Mouse (Mus musculus) adrenal gland, adult 2 months (tissue): Measurements from ENCODE around the gene Ncaph2. TPM values are rescaled to one million over a fixed set of nuclear protein-coding genes. Genes with fewer than 3 reads are reported as not detected.

Experiments used
- DNase-seq: peaks from one replicate; pipeline ENCODE4 v3.0.0; 2021
- microRNA-seq, 2 experiments: library from miRNA; unstranded; fragments of <30 nt; microRNA quantifications; one replicate each; pipeline ENCODE4 v1.2.0; 2021
- polyA plus RNA-seq: library from polyadenylated mRNA; depleted of rRNA; stranded (reverse); fragments of >200 nt; gene quantifications from 2 replicates; pipeline ENCODE4 v1.2.3, GENCODE M21; 2012; rRNA removed
- total RNA-seq, 2 experiments: library from RNA; stranded (reverse); gene quantifications; 2 replicates each; pipeline ENCODE4 v1.2.3; 2021

Ncaph2 gene
- total and polyA plus RNA-seq, 3 experiments = 61.7 to 102 (median 74.8) TPM

- DNase-seq = no peak
These were observed 23.4 kb downstream of the Ncaph2 start, which contains the start of gene Odf3b for GRCm38 (mm10) chr15:89378831-89379401. Odf3b (minus strand) TSS chr15:89379282.

GRCm38 (mm10) chr15:89379429-89379828 is 23.9 kb downstream of the Ncaph2 start:
- no peak for DNase-seq

- no peak for DNase-seq
These were observed 29.1 kb downstream of the Ncaph2 start, which contains the start of gene Klhdc7b for GRCm38 (mm10) chr15:89384617-89385016. Klhdc7b (plus strand) TSS chr15:89384917.

GRCm38 (mm10) chr15:89387127-89387526 is 31.6 kb downstream of the Ncaph2 start:
- no peak for DNase-seq

GRCm38 (mm10) chr15:89390081-89390480 is 34.6 kb downstream of the Ncaph2 start:
- no peak for DNase-seq

GRCm38 (mm10) chr15:89396883-89397282 is 41.4 kb downstream of the Ncaph2 start:
- DNase-seq = no peak

- no peak for DNase-seq
These were observed 42.6 kb downstream of the Ncaph2 start for GRCm38 (mm10) chr15:89398146-89398545.

- DNase-seq = no peak
These were observed 44.2 kb downstream of the Ncaph2 start for GRCm38 (mm10) chr15:89399716-89400115.

- DNase-seq = no peak
These were observed 47.0 kb downstream of the Ncaph2 start for GRCm38 (mm10) chr15:89402471-89402870.

GRCm38 (mm10) chr15:89404831-89405623 is 49.5 kb downstream of the Ncaph2 start:
- DNase-seq = no peak

GRCm38 (mm10) chr15:89406691-89407090 is 51.2 kb downstream of the Ncaph2 start:
- no peak for DNase-seq

- DNase-seq = no peak
These were observed 54.6 kb downstream of the Ncaph2 start, which contains the start of gene Syce3 for GRCm38 (mm10) chr15:89410118-89410517. Syce3 (minus strand) TSS chr15:89410503.

GRCm38 (mm10) chr15:89415282-89415681 is 59.8 kb downstream of the Ncaph2 start:
- no peak for DNase-seq

- DNase-seq = no peak
These were observed 66.4 kb downstream of the Ncaph2 start for GRCm38 (mm10) chr15:89421938-89422337.

Small RNA genes lying within 50 kb of the gene (microRNA-seq; reads per million reads assigned to microRNA genes)
- 0.66 to 3.7 reads per million in 2 experiments for gene Mir6959

Other genes with a start within 250 kb of the Ncaph2 start
- 10 to 100 TPM; 11.2 to 12.3 TPM for gene Tubgcp6, start 232.6 kb upstream of the Ncaph2 start, total RNA-seq
- 30.6 and 31.8 TPM in 2 replicates for gene Tubgcp6, start 232.6 kb upstream of the Ncaph2 start, polyA plus RNA-seq
- 10 to 100 TPM; 10.9 to 11.2 TPM for gene Hdac10, start 227.0 kb upstream of the Ncaph2 start, total RNA-seq
- gene Hdac10, start 227.0 kb upstream of the Ncaph2 start, polyA plus RNA-seq = 29.7 and 30.3 TPM in 2 replicates
- gene Mapk12, start 215.0 kb upstream of the Ncaph2 start, total RNA-seq = 10 to 100 TPM in 1 of 2 experiments, 1 to 10 TPM in 1; 6.7 to 10.2 TPM
- gene Mapk12, start 215.0 kb upstream of the Ncaph2 start, polyA plus RNA-seq = 5.9 and 9.1 TPM in 2 replicates
- gene Mapk11, start 206.1 kb upstream of the Ncaph2 start, total RNA-seq = 1 to 10 TPM; 2.5 to 3.6 TPM
- gene Mapk11, start 206.1 kb upstream of the Ncaph2 start, polyA plus RNA-seq = 4.1 and 4.4 TPM in 2 replicates
- 100 to 1,000 TPM in 1 of 2 experiments, 10 to 100 TPM in 1; 94.8 to 118 TPM for gene Plxnb2, start 174.9 kb upstream of the Ncaph2 start, total RNA-seq
- gene Plxnb2, start 174.9 kb upstream of the Ncaph2 start, polyA plus RNA-seq = 168 and 182 TPM in 2 replicates
- gene Dennd6b, start 159.2 kb upstream of the Ncaph2 start, total RNA-seq = 1 to 10 TPM; 5.2 to 5.7 TPM
- gene Dennd6b, start 159.2 kb upstream of the Ncaph2 start, polyA plus RNA-seq = 24.0 and 24.9 TPM in 2 replicates
- gene Ppp6r2, start 144.2 kb upstream of the Ncaph2 start, total RNA-seq = 10 to 100 TPM; 38.6 to 54.4 TPM
- gene Ppp6r2, start 144.2 kb upstream of the Ncaph2 start, polyA plus RNA-seq = 565 and 749 TPM in 2 replicates
- gene Sbf1, start 40.4 kb upstream of the Ncaph2 start, total RNA-seq = 10 to 100 TPM; 75.8 to 80.8 TPM
- 171 and 187 TPM in 2 replicates for gene Sbf1, start 40.4 kb upstream of the Ncaph2 start, polyA plus RNA-seq
- not detected for gene Adm2, start 33.0 kb upstream of the Ncaph2 start, total RNA-seq
- 0.17 TPM in 1 of 2 replicates, not detected in the other for gene Adm2, start 33.0 kb upstream of the Ncaph2 start, polyA plus RNA-seq
- gene Miox, start 21.3 kb upstream of the Ncaph2 start, total RNA-seq = not detected
- 0.21 and 0.92 TPM in 2 replicates for gene Miox, start 21.3 kb upstream of the Ncaph2 start, polyA plus RNA-seq
- 10 to 100 TPM; 37.1 to 40.2 TPM for gene Lmf2, start 60 bp upstream of the Ncaph2 start, total RNA-seq
- gene Lmf2, start 60 bp upstream of the Ncaph2 start, polyA plus RNA-seq = 58.0 and 63.1 TPM in 2 replicates
- gene Sco2, start 18.1 kb downstream of the Ncaph2 start, total RNA-seq = 10 to 100 TPM; 33.9 to 36.2 TPM
- gene Sco2, start 18.1 kb downstream of the Ncaph2 start, polyA plus RNA-seq = 68.5 and 73.3 TPM in 2 replicates
- gene Tymp, start 21.3 kb downstream of the Ncaph2 start, total RNA-seq = under 1 TPM in 1 of 2 experiments, not detected in 1; 0.26 TPM
- gene Tymp, start 21.3 kb downstream of the Ncaph2 start, polyA plus RNA-seq = 9.9 and 10.1 TPM in 2 replicates
- under 1 TPM in 1 of 2 experiments, not detected in 1; 0.52 TPM for gene Odf3b, start 23.6 kb downstream of the Ncaph2 start, total RNA-seq
- gene Odf3b, start 23.6 kb downstream of the Ncaph2 start, polyA plus RNA-seq = 2.0 TPM in 2 replicates
- not detected for gene Klhdc7b, start 29.2 kb downstream of the Ncaph2 start, total RNA-seq
- not detected in 2 replicates for gene Klhdc7b, start 29.2 kb downstream of the Ncaph2 start, polyA plus RNA-seq
- not detected for gene Syce3, start 54.8 kb downstream of the Ncaph2 start, total RNA-seq
- gene Syce3, start 54.8 kb downstream of the Ncaph2 start, polyA plus RNA-seq = not detected in 2 replicates
- gene Cpt1b, start 70.1 kb downstream of the Ncaph2 start, total RNA-seq = 100 to 1,000 TPM; 139 to 200 TPM
- 116 and 120 TPM in 2 replicates for gene Cpt1b, start 70.1 kb downstream of the Ncaph2 start, polyA plus RNA-seq
- gene C730034F03Rik, start 73.9 kb downstream of the Ncaph2 start, total RNA-seq = 1 to 10 TPM in 1 of 2 experiments, under 1 TPM in 1; 0.95 to 2.3 TPM
- gene C730034F03Rik, start 73.9 kb downstream of the Ncaph2 start, polyA plus RNA-seq = 0.29 and 0.52 TPM in 2 replicates
- gene Gm44502, start 74.0 kb downstream of the Ncaph2 start, total RNA-seq = 1 to 10 TPM in 1 of 2 experiments, not detected in 1; 5.8 TPM
- 8.2 and 10.6 TPM in 2 replicates for gene Gm44502, start 74.0 kb downstream of the Ncaph2 start, polyA plus RNA-seq
- 10 to 100 TPM; 50.7 to 66.8 TPM for gene Chkb, start 74.2 kb downstream of the Ncaph2 start, total RNA-seq
- gene Chkb, start 74.2 kb downstream of the Ncaph2 start, polyA plus RNA-seq = 39.4 and 52.6 TPM in 2 replicates
- 10 to 100 TPM in 1 of 2 experiments, 1 to 10 TPM in 1; 8.7 to 10.5 TPM for gene Mapk8ip2, start 98.2 kb downstream of the Ncaph2 start, total RNA-seq
- gene Mapk8ip2, start 98.2 kb downstream of the Ncaph2 start, polyA plus RNA-seq = 4.4 and 7.1 TPM in 2 replicates
- gene Arsa, start 121.7 kb downstream of the Ncaph2 start, total RNA-seq = 10 to 100 TPM; 16.6 to 24.5 TPM
- 57.6 and 67.8 TPM in 2 replicates for gene Arsa, start 121.7 kb downstream of the Ncaph2 start, polyA plus RNA-seq
- gene Shank3, start 143.9 kb downstream of the Ncaph2 start, total RNA-seq = 10 to 100 TPM; 32.7 to 36.9 TPM
- 50.9 and 64.1 TPM in 2 replicates for gene Shank3, start 143.9 kb downstream of the Ncaph2 start, polyA plus RNA-seq
- under 1 TPM in 1 of 2 experiments, not detected in 1; 0.26 TPM for gene Acr, start 212.6 kb downstream of the Ncaph2 start, total RNA-seq
- gene Acr, start 212.6 kb downstream of the Ncaph2 start, polyA plus RNA-seq = 1.3 and 1.5 TPM in 2 replicates
- 10 to 100 TPM in 1 of 2 experiments, 1 to 10 TPM in 1; 8.6 to 10.3 TPM for gene Rabl2, start 236.2 kb downstream of the Ncaph2 start, total RNA-seq
- 6.4 and 7.2 TPM in 2 replicates for gene Rabl2, start 236.2 kb downstream of the Ncaph2 start, polyA plus RNA-seq